Comparison of ENCODE assay signal across 8 mouse cellular contexts in genomic region chr8:117280488-117280887, GRCm38 (mm10). TPM values are rescaled to one million over a fixed set of nuclear protein-coding genes. Genes with fewer than 3 reads are reported as not detected.
DNase-seq lines count a peak whose midpoint lies in the region; ATAC-seq and TF ChIP-seq lines count a peak whose summit lies in the region.

No protein-coding gene starts in this region.

- peaks cover 12% of the 10 kb centered on the region for H3K4me1 ChIP-seq in forebrain, postnatal 0 days (ENCODE audit: insufficient read depth)
- peaks cover 17% of the 10 kb centered on the region for H3K4me1 ChIP-seq in forebrain, embryonic 11.5 days (replicated peaks; ENCODE audit: control insufficient read depth, insufficient read depth, low read length)
- peaks cover 3 to 47% of the 10 kb centered on the region in 2 experiments; a peak in 3 of 4 replicates for H3K4me1 ChIP-seq in ES-E14 (ENCODE audit: control insufficient read depth in 2 of 2, insufficient read depth in 2 of 2, low read length in 2 of 2, poor library complexity in 1 of 2)
- H3K4me1 ChIP-seq in intestine, embryonic 16.5 days (ENCODE audit: control insufficient read depth, insufficient read depth, low read length): peaks cover 53% of the 10 kb centered on the region

- H3K27ac ChIP-seq in forebrain, postnatal 0 days (ENCODE audit: low read depth, low read length): 0 out of 2 replicates have a peak overlapping the region, but pooled peaks have one; percentile 4
- H3K27ac ChIP-seq in forebrain, embryonic 11.5 days (ENCODE audit: low read depth, low read length): no peak overlapping the region
- H3K27ac ChIP-seq in ES-E14 (ENCODE audit: insufficient read depth, low read depth, low read length, poor library complexity, severe bottlenecking): peak overlapping the region; percentile 30; the same call in 1 of the 2 replicates
- H3K27ac ChIP-seq in intestine, embryonic 16.5 days (ENCODE audit: low read length): peak overlapping the region; percentile 91

- no peak overlapping the region for H3K9ac ChIP-seq in forebrain, postnatal 0 days
- H3K9ac ChIP-seq in forebrain, embryonic 11.5 days (ENCODE audit: low read length): no peak overlapping the region
- no peak overlapping the region for H3K9ac ChIP-seq in ES-E14 (ENCODE audit: insufficient read depth, low read depth, low read length, poor library complexity, severe bottlenecking)
- H3K9ac ChIP-seq in intestine, embryonic 16.5 days (ENCODE audit: low read depth, low read length): 0 out of 2 replicates have a peak overlapping the region, but pooled peaks have one; percentile 22

- H3K4me2 ChIP-seq in forebrain, postnatal 0 days (ENCODE audit: low read depth): no peak overlapping the region
- H3K4me2 ChIP-seq in forebrain, embryonic 11.5 days (ENCODE audit: low read depth, low read length, severe bottlenecking): no peak overlapping the region
- no peak overlapping the region for H3K4me2 ChIP-seq in intestine, embryonic 16.5 days (ENCODE audit: low read depth, low read length)

- 89% methylated on average over 7 of the region's 7 CpGs for WGBS in forebrain, postnatal 0 days
- WGBS in forebrain, embryonic 11.5 days: 92% methylated on average over 7 of the region's 7 CpGs
- 50% methylated on average over 7 of the region's 7 CpGs for WGBS in intestine, embryonic 16.5 days

- no peak for ATAC-seq in forebrain, postnatal 0 days
- ATAC-seq in forebrain, embryonic 11.5 days (replicated peaks; ENCODE audit: low FRiP score): no peak
- ATAC-seq in intestine, embryonic 16.5 days: peak; percentile 94
- ATAC-seq in frontal cortex, adult (ENCODE audit: low TSS enrichment): no peak

- H3K27me3 ChIP-seq in forebrain, postnatal 0 days (ENCODE audit: insufficient read depth, low read length): no peaks in the 10 kb centered on the region
- H3K27me3 ChIP-seq in forebrain, embryonic 11.5 days (ENCODE audit: control insufficient read depth, insufficient read depth, low read length): no peaks in the 10 kb centered on the region
- no peaks in the 10 kb centered on the region for H3K27me3 ChIP-seq in intestine, embryonic 16.5 days (replicated peaks; ENCODE audit: control insufficient read depth, insufficient read depth, low read length)

- no peaks in the 10 kb centered on the region for H3K9me3 ChIP-seq in forebrain, postnatal 0 days (ENCODE audit: low read length)
- H3K9me3 ChIP-seq in forebrain, embryonic 11.5 days (ENCODE audit: control insufficient read depth, low read length): no peaks in the 10 kb centered on the region
- no peaks in the 10 kb centered on the region for H3K9me3 ChIP-seq in ES-E14 (ENCODE audit: control insufficient read depth, insufficient read depth, low read depth, low read length)
- no peaks in the 10 kb centered on the region for H3K9me3 ChIP-seq in intestine, embryonic 16.5 days (ENCODE audit: control insufficient read depth, low read length)

- DNase-seq in forebrain, postnatal 0 days: no peak
- no peak for DNase-seq in forebrain, embryonic 11.5 days (ENCODE audit: low spot score)
- DNase-seq in ES-E14 (ENCODE audit: low read depth, low spot score): no peak
- peak; percentile 73 for DNase-seq in lung, postnatal 25 days (ENCODE audit: low spot score)
- DNase-seq in layer of hippocampus, postnatal 14 days (ENCODE audit: low spot score in 2 of 2): no peak
- DNase-seq in ovary, postnatal 14 days (ENCODE audit: low spot score): no peak

- TF ChIP-seq CTCF in forebrain, postnatal 0 days (IDR thresholded peaks at IDR 0.05; ENCODE audit: low read depth): no peak

- no peaks in the 10 kb centered on the region; the same call in 1 of the 2 replicates for H3K36me3 ChIP-seq in forebrain, postnatal 0 days (ENCODE audit: insufficient read depth)
- no peaks in the 10 kb centered on the region for H3K36me3 ChIP-seq in forebrain, embryonic 11.5 days (ENCODE audit: control insufficient read depth, insufficient read depth, low read length)
- H3K36me3 ChIP-seq in ES-E14 (ENCODE audit: control insufficient read depth, insufficient read depth, low read length, poor library complexity, severe bottlenecking): peaks cover 6% of the 10 kb centered on the region; the same call in 1 of the 2 replicates
- peaks cover 4% of the 10 kb centered on the region; the same call in 1 of the 2 replicates for H3K36me3 ChIP-seq in intestine, embryonic 16.5 days (ENCODE audit: control insufficient read depth, insufficient read depth, low read length)

- H3K4me3 ChIP-seq in forebrain, postnatal 0 days (ENCODE audit: low read depth, low read length): no peak overlapping the region
- no peak overlapping the region for H3K4me3 ChIP-seq in forebrain, embryonic 11.5 days (ENCODE audit: low read depth, low read length)
- H3K4me3 ChIP-seq in ES-E14 (ENCODE audit: insufficient read depth in 1 of 2, low read depth in 1 of 2, low read length in 2 of 2, poor library complexity in 1 of 2, severe bottlenecking in 1 of 2): no peak overlapping the region
- H3K4me3 ChIP-seq in intestine, embryonic 16.5 days (ENCODE audit: low read length): no peak overlapping the region

- in situ Hi-C loops in ES-E14 (cut with MboI; ENCODE audit: low sequenced_read_pairs in 2 of 2, unreplicated experiment in 2 of 2): no loop called here

TF ChIP-seq in ES-E14, 5 proteins besides CTCF, POLR2A, EP300 and RAD21:
- no peak for TF ChIP-seq ZC3H11A (IDR thresholded peaks at IDR 0.05; ENCODE audit: borderline replicate concordance, low read depth, low read length)
- no peak for TF ChIP-seq CHD2 (IDR thresholded peaks at IDR 0.05; ENCODE audit: low read depth, low read length)
- TF ChIP-seq ZNF384 (IDR thresholded peaks at IDR 0.05; ENCODE audit: low read depth, low read length): no peak
- TF ChIP-seq HCFC1 (IDR thresholded peaks at IDR 0.05; ENCODE audit: borderline replicate concordance, insufficient read depth, low read length): no peak
- no peak for TF ChIP-seq MAFK (IDR thresholded peaks at IDR 0.05; ENCODE audit: insufficient read depth, low read depth, low read length)

RNA-seq across cellular contexts. Expression of gene Cmip, which starts 23.6 kb away (rescaled TPM):
- 139 and 204 TPM in 2 replicates for total RNA-seq in forebrain, postnatal 0 days (2014; rRNA removed)
- 126 and 192 TPM in 2 replicates for polyA plus RNA-seq in forebrain, postnatal 0 days (2015; fragmentation: Nextera tagmentation; extraction: Ambion mirVana)
- 30.5 and 32.1 TPM in 2 replicates for polyA plus RNA-seq in forebrain, embryonic 11.5 days (2014; fragmentation: Nextera tagmentation; extraction: Ambion mirVana)
- 24.5 and 26.3 TPM in 2 replicates for total RNA-seq in ES-E14 (2012; rRNA removed)
- polyA plus RNA-seq in intestine, embryonic 16.5 days (2015; fragmentation: Nextera tagmentation; extraction: Ambion mirVana): 16.7 and 16.8 TPM in 2 replicates
- total RNA-seq in layer of hippocampus, postnatal 14 days (2021): 100 to 1,000 TPM; 330 to 332 TPM
